Mouse (Mus musculus) bone marrow macrophage, adult 2 months (primary cell): Measurements from ENCODE around the gene Leap2.

Experiments used
- CTCF ChIP-seq: IDR thresholded peaks from 2 replicates; pipeline ENCODE4 v1.5.1; 2012; ENCODE audit warnings: low read depth, mild to moderate bottlenecking, low read length, moderate library complexity
- POLR2A ChIP-seq: IDR thresholded peaks from 2 replicates; pipeline ENCODE4 v1.6.1; 2012; ENCODE audit warnings: mild to moderate bottlenecking, low read depth, low read length, borderline replicate concordance

- TF ChIP-seq POLR2A (no peak), CTCF (no peak)
Measured at GRCm38 (mm10) chr11:53445562-53445961, 22.6 kb upstream of the Leap2 start.
